Mouse (Mus musculus): ENCODE measurements at regions not wholly inside any gene's neighbourhood (a gene's known extent, or its start where the extent isn't known, plus 50 kb on each side); places are given as distances from the start of the nearest gene placed in this dataset.

GRCm38 (mm10) chr4:87657855-87658254, 375.3 kb downstream of the Mllt3 start:
- TF ChIP-seq POLR2A (IDR thresholded peaks at IDR 0.05; ENCODE audit: borderline replicate concordance, low read depth, low read length) (no peak), CTCF (IDR thresholded peaks at IDR 0.05; ENCODE audit: low read depth, low read length) (no peak)
